Comparison of ENCODE assay signal across 7 mouse cellular contexts in genomic region chr7:112024856-112025255, GRCm38 (mm10). TPM values are rescaled to one million over a fixed set of nuclear protein-coding genes. Genes with fewer than 3 reads are reported as not detected.
DNase-seq lines count a peak whose midpoint lies in the region; ATAC-seq and TF ChIP-seq lines count a peak whose summit lies in the region.

No protein-coding gene starts in this region.

- no peak for ATAC-seq in embryonic facial prominence, embryonic 15.5 days (ENCODE audit: insufficient number of reproducible peaks, low FRiP score, low TSS enrichment, low read depth)
- ATAC-seq in neural tube, embryonic 15.5 days (ENCODE audit: low FRiP score), result no peak

- H3K4me1 ChIP-seq in lung, adult 2 months (ENCODE audit: control insufficient read depth, insufficient read depth, low read length), result peaks cover 17% of the 10 kb centered on the region
- peaks cover 33% of the 10 kb centered on the region for H3K4me1 ChIP-seq in embryonic facial prominence, embryonic 15.5 days
- H3K4me1 ChIP-seq in neural tube, embryonic 15.5 days, result peaks cover 46% of the 10 kb centered on the region

- no peak for TF ChIP-seq CTCF in lung, adult 2 months (IDR thresholded peaks at IDR 0.05; ENCODE audit: insufficient read depth, low read length)

- H3K9ac ChIP-seq in embryonic facial prominence, embryonic 15.5 days, result peak overlapping the region; percentile 5; the same call in 1 of the 2 replicates
- H3K9ac ChIP-seq in neural tube, embryonic 15.5 days (replicated peaks), result peak overlapping the region; percentile 75; the same call in 1 of the 2 replicates

- no peak for DNase-seq in lung, adult 2 months
- DNase-seq in lung, postnatal 14 days, result no peak
- peak; percentile 17 for DNase-seq in kidney, postnatal 14 days
- DNase-seq in gastrocnemius, adult 8-10 months (ENCODE audit: low spot score in 2 of 2), result no peak
- no peak for DNase-seq in layer of hippocampus, adult 18-20 months (ENCODE audit: low spot score in 2 of 2)

- no peaks in the 10 kb centered on the region for H3K36me3 ChIP-seq in embryonic facial prominence, embryonic 15.5 days
- no peaks in the 10 kb centered on the region for H3K36me3 ChIP-seq in neural tube, embryonic 15.5 days

- WGBS in lung, adult 2 months, result 3% methylated on average over 5 of the region's 5 CpGs
- WGBS in embryonic facial prominence, embryonic 15.5 days, result 6% methylated on average over 5 of the region's 5 CpGs
- 28% methylated on average over 5 of the region's 5 CpGs for WGBS in neural tube, embryonic 15.5 days

- no peaks in the 10 kb centered on the region for H3K9me3 ChIP-seq in embryonic facial prominence, embryonic 15.5 days (replicated peaks)
- no peaks in the 10 kb centered on the region for H3K9me3 ChIP-seq in neural tube, embryonic 15.5 days (replicated peaks)

- no peaks in the 10 kb centered on the region for H3K27me3 ChIP-seq in embryonic facial prominence, embryonic 15.5 days
- H3K27me3 ChIP-seq in neural tube, embryonic 15.5 days (replicated peaks), result no peaks in the 10 kb centered on the region

- no peak for TF ChIP-seq POLR2A in lung, adult 2 months (IDR thresholded peaks at IDR 0.05; ENCODE audit: borderline replicate concordance, extremely low read depth, low read depth, low read length)

- no peak overlapping the region for H3K27ac ChIP-seq in embryonic facial prominence, embryonic 15.5 days (replicated peaks)
- H3K27ac ChIP-seq in neural tube, embryonic 15.5 days (replicated peaks), result no peak overlapping the region

- H3K4me2 ChIP-seq in embryonic facial prominence, embryonic 15.5 days (replicated peaks), result peak overlapping the region; percentile 83
- peak overlapping the region; percentile 83 for H3K4me2 ChIP-seq in neural tube, embryonic 15.5 days

- H3K4me3 ChIP-seq in lung, adult 2 months (replicated peaks; ENCODE audit: extremely low read depth, low read depth, low read length), result peak overlapping the region; percentile 48
- H3K4me3 ChIP-seq in embryonic facial prominence, embryonic 15.5 days (replicated peaks), result peak overlapping the region; percentile 80
- H3K4me3 ChIP-seq in neural tube, embryonic 15.5 days (replicated peaks), result peak overlapping the region; percentile 65

RNA-seq across cellular contexts. Expression of gene Usp47, which starts 1.6 kb away (rescaled TPM):
- polyA plus RNA-seq in lung, adult 2 months (2012; rRNA removed), result 9.0 and 14.7 TPM in 2 replicates
- 60.3 and 62.6 TPM in 2 replicates for polyA plus RNA-seq in embryonic facial prominence, embryonic 15.5 days (2015; fragmentation: Nextera tagmentation; extraction: Ambion mirVana)
- 58.1 and 60.0 TPM in 2 replicates for polyA plus RNA-seq in neural tube, embryonic 15.5 days (2015; fragmentation: Nextera tagmentation; extraction: Ambion mirVana)
- 100 to 1,000 TPM; 231 to 268 (median 245) TPM for total RNA-seq in gastrocnemius, adult 8-10 months (2022)
- 10 to 100 TPM; 66.1 to 69.3 TPM for total RNA-seq in layer of hippocampus, adult 18-20 months (2021)
